Mouse (Mus musculus): ENCODE data around the gene Aldh3b3.
"Not testable (repeated sequence)": the region's sequence is repeated elsewhere in the genome, so short reads cannot be mapped to it uniquely, and the experiment has no call there.

The Aldh3b3 gene

GRCm38 (mm10) chr19:3974608-3975007 is 16.2 kb downstream of the Aldh3b3 start:
- DNase-seq (ENCODE audit: low spot score): not testable (repeated sequence)

- DNase-seq (ENCODE audit: low spot score): no peak
Observed at GRCm38 (mm10) chr19:3975866-3976265, 17.4 kb downstream of the Aldh3b3 start.

DNA sequence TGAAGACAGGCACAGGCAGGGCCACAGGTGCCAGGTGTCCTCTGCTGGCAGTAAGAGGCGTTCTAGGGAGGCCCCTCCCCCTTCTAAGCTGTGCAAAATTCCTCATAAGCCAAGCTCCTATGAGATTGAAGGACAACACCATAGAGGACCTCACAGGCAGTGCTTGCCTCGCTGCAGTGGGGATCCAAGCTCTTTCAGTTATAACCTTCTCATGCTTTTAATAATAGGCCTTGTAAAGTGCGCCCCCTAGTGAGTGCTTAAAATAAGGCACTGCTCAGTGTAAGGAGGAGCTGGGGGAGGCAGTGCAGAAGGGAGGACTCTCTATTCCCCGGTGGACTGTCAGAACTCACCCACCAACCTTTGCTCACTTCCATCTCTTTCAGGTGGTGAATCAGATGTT is 21.9 kb downstream of the Aldh3b3 start:
- DNase-seq (ENCODE audit: low spot score): peak; percentile 94

DNA sequence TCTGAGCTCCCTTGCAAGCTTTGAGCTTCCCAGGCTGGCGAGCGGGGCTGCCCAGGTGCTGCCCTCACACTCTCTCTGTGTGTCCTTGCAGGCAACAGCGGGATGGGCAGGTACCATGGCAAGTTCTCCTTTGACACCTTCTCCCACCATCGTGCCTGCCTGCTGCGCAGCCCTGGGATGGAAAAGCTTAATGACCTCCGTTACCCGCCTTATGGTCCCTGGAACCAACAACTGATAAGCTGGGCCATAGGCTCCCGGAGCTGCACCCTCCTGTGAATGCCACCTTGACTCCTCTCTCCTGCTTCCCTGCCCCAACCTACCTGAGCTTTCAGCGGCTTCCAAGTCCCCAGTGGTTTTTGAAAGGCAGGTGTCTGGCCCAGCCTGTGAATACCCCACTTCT is 22.5 kb downstream of the Aldh3b3 start:
- no peak for DNase-seq (ENCODE audit: low spot score)

DNA sequence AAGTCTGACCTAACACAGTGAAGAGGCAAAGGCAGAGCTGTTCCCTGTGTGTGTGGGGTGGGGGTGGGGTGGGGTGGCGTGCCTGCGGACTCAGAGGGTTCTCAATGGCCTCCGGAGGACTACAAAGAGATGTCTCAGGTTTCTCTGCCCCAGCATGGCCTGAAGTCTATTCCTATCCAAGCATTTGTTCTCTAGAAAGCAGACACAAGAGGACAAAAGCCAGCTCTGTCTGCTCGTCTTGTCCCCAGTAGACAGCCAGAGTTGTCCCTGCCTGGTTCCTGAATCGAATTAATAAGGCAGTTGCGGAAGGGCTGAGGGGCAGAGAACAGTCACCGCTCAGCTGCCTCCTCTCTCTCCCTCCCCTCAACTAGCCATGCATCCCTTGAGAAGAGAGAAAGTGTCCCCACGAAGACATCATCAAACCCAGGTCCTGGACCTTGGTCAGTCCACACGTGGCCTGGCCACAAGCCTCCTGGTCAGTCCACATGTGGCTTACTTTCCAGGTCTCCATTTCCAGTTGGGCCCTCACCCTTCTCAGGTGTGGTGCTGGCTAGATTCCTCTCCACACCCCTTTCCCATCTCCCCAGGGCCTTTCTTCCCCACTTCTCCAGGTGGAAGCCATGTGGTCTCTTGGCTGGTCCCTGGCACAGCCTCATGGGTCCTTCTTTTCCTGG is 25.2 kb downstream of the Aldh3b3 start:
- peak; percentile 54 for DNase-seq (ENCODE audit: low spot score)

- peak; percentile 68 for DNase-seq (ENCODE audit: low spot score)
Observed at GRCm38 (mm10) chr19:3985261-3985681, 26.8 kb downstream of the Aldh3b3 start.

DNA sequence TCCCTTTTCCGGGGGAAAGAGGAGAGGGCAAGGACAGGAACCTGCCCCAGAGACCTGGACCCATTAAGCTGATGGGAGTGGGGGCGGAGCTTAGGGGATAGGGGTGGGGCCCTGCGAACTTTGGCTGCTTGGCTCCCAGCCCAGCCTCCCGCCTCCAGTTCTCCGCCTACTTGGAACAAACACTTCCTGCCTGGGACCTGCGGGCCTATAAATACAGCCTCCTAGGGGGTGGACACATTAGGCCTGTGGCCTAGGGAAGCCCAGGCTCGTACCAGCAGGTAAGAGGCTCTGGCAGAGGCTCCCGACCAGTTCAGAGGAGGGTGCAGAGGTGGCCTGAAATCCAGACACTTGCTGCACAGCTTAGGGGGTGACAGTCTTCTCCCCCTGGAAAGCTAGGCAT is 27.9 kb downstream of the Aldh3b3 start, which contains the start of gene Acy3:
TSS of gene Acy3 (plus strand) at position 237 of the 400 bp plus-strand sequence.
- DNase-seq (ENCODE audit: low spot score): peak; percentile 70

- DNase-seq (ENCODE audit: low spot score): no peak
Observed at GRCm38 (mm10) chr19:3988066-3988465, 29.6 kb downstream of the Aldh3b3 start.

DNA sequence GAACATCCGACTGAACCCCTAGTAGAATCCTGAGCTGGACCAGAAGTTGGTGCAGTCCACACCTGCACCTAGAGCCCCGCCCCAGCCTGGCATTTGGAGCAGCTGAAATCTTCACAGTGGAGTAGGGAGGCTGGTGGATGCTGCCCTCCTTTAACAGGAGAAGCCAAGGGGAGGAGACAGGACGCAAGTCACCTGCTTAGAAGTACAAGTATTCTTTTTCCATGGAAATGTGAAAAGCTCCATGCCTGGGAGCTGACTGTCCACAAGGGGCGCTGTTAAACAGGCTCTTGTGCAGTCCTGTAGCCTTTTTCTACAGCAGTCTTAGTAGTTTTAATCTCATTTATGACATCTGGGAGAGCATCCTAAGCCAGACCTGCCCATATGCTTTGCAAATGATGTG is 30.3 kb downstream of the Aldh3b3 start:
- DNase-seq (ENCODE audit: low spot score): no peak

DNA sequence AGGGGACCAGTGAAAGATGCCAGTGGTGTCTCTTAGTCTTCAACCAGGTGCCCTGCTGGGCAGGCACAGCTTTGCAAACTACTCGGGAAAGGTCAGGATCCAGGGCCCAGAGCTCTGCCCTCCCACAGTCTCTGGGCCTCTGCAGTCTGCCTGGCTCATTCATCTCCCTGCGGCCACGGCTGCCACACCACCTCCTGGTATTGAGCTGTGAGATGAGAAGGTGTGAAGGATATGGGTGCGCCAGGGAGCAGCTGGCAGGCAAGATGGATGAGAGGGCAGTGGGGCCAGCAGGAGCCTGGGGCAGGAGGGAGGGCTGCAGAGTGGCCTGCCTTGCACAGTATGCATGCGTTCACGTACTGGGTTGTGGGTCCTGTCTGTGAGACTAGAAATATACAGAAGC is 32.4 kb downstream of the Aldh3b3 start:
- DNase-seq (ENCODE audit: low spot score): no peak

GRCm38 (mm10) chr19:3991562-3991961 is 33.1 kb downstream of the Aldh3b3 start:
- no peak for DNase-seq (ENCODE audit: low spot score)

DNA sequence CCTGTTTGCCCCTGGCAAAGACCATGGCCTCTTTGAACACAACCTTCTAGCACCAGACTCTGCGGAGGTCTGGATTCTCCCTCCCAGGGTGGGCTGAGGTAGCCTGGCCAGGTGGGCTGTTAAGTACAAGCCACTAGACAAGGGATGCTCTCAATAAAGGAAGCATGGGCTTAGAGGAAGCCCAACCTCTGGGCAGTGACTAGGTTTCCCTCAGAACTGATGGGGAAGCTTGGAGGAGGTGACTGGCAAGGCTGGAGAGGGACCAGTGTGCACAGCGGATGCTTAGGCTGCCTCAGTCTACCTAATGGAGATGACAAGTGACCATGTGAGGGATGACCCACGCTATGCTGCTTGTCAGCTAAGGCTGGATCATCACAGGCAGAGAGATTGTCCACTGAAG is 33.5 kb downstream of the Aldh3b3 start:
- DNase-seq (ENCODE audit: low spot score): no peak

DNA sequence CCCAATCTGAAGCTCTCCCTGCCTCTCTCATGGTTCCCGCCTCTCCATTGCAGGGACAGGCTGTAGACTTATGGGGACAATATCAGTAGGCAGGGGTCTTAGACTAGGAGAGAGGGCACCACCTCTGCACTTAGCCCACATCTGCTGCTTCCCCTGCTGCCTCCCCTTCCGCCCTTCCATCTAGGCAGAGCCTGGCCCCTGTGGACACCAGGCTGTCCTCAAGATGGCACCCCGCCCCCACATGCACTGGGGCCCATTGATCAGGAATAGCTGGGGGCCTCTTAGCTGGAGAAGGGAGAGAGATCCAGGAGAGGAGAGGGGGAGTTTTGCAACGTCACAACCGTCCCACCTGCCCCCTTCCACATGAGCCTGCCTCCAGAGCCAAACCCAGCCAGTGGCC is 34.0 kb downstream of the Aldh3b3 start, which contains the start of gene Tbx10:
TSS of gene Tbx10 (plus strand) at position 337 of the 400 bp plus-strand sequence.
- DNase-seq (ENCODE audit: low spot score): no peak

DNA sequence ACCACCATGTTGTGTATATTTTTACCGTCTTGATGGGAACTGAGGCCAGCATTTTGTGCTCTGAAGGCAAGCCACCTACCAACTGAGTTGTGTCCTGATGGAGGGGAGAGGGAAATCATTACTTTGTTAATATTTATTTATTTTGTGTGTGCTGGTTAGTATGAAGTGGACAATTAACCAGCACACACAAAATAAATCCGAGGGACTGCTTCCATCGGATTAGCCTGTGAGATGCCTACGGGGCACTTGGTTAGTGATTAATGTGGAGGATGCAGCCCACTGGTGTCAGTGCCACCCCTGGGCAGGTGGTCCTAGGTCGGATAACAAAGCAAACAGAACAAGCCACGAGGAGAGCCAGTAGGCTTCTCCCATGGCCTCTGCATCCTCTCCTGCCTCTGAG is 36.5 kb downstream of the Aldh3b3 start:
- no peak for DNase-seq (ENCODE audit: low spot score)

GRCm38 (mm10) chr19:3995505-3995904 is 37.1 kb downstream of the Aldh3b3 start:
- no peak for DNase-seq (ENCODE audit: low spot score)

GRCm38 (mm10) chr19:3996106-3996505 is 37.7 kb downstream of the Aldh3b3 start:
- DNase-seq (ENCODE audit: low spot score): no peak

GRCm38 (mm10) chr19:3996747-3997146 is 38.3 kb downstream of the Aldh3b3 start:
- no peak for DNase-seq (ENCODE audit: low spot score)

GRCm38 (mm10) chr19:3997231-3997630 is 38.8 kb downstream of the Aldh3b3 start:
- DNase-seq (ENCODE audit: low spot score): no peak

DNA sequence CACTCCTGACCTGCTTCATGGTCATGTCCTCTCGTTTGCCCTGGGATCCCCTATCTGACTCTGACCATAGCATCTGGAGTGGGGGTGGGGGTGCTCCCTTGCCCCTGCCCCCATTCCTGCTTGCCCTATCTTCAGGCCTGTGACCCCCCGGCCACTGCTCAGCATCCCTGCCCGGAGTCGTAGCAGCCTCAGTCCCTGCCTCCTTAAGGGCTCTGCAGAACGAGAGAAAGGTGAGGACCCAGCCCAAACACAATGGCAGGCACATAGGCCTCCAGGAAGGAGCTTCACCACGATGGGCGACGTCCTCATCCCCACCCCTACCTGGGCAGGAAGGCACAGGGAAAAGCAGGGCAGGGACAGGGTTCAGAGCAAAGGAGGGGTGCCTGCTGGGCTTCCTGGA is 39.9 kb downstream of the Aldh3b3 start:
- DNase-seq (ENCODE audit: low spot score): no peak

- DNase-seq (ENCODE audit: low spot score): no peak
Observed at GRCm38 (mm10) chr19:3999121-3999730, 40.8 kb downstream of the Aldh3b3 start.

GRCm38 (mm10) chr19:4000119-4000900 is 41.9 kb downstream of the Aldh3b3 start, which contains the start of the genes Nudt8 and Gm49405:
Gene Nudt8 (plus strand): TSS chr19:4000580.
Gene Gm49405 (plus strand): TSS chr19:4000626.
- peak; percentile 99 for DNase-seq (ENCODE audit: low spot score)

- DNase-seq (ENCODE audit: low spot score): peak; percentile 37
Observed at GRCm38 (mm10) chr19:4000949-4001525, 42.6 kb downstream of the Aldh3b3 start.

All from embryo, embryonic 10.5 days (tissue).